Mouse (Mus musculus): Measurements from ENCODE around the gene Atg101. TPM values are rescaled to one million over a fixed set of nuclear protein-coding genes. Genes with fewer than 3 reads are reported as not detected.
"Not testable (repeated sequence)": the region's sequence is repeated elsewhere in the genome, so short reads cannot be mapped to it uniquely, and the experiment has no call there.

Gene Atg101
- polyA plus RNA-seq, 1 experiment from 2014 or later, result 74.0 TPM

- 83% methylated on average over 5 of the region's 5 CpGs for WGBS
- Histone ChIP-seq H3K27me3 (replicated peaks) (no peaks in the 10 kb centered on the region), H3K4me3 (no peak overlapping the region), H3K9ac (no peak overlapping the region), H3K27ac (no peak overlapping the region), H3K36me3 (no peaks in the 10 kb centered on the region), H3K4me1 (no peaks in the 10 kb centered on the region), H3K4me2 (replicated peaks) (no peak overlapping the region), H3K9me3 (no peaks in the 10 kb centered on the region)
- no peak for ATAC-seq (ENCODE audit: low FRiP score, low read depth)
Measured at GRCm38 (mm10) chr15:101322106-101322505, 38.0 kb downstream of the Atg101 start.

GRCm38 (mm10) chr15:101322640-101323039, 38.6 kb downstream of the Atg101 start:
- H3K9ac ChIP-seq, result no peak overlapping the region
- H3K27ac ChIP-seq, result no peak overlapping the region
- 88% methylated on average over 7 of the region's 7 CpGs for WGBS
- H3K4me2 ChIP-seq (replicated peaks), result no peak overlapping the region
- H3K36me3 ChIP-seq, result no peaks in the 10 kb centered on the region
- no peaks in the 10 kb centered on the region for H3K27me3 ChIP-seq (replicated peaks)
- no peaks in the 10 kb centered on the region for H3K9me3 ChIP-seq
- peaks cover 3% of the 10 kb centered on the region; the same call in 1 of the 2 replicates for H3K4me1 ChIP-seq
- H3K4me3 ChIP-seq, result no peak overlapping the region
- no peak for ATAC-seq (ENCODE audit: low FRiP score, low read depth)

GRCm38 (mm10) chr15:101323511-101323910, 39.4 kb downstream of the Atg101 start:
- 94% methylated on average over 5 of the region's 5 CpGs for WGBS
- no peak overlapping the region for H3K4me2 ChIP-seq (replicated peaks)
- no peak overlapping the region for H3K27ac ChIP-seq
- no peaks in the 10 kb centered on the region for H3K27me3 ChIP-seq (replicated peaks)
- no peaks in the 10 kb centered on the region for H3K36me3 ChIP-seq
- no peaks in the 10 kb centered on the region for H3K9me3 ChIP-seq
- H3K4me1 ChIP-seq, result peaks cover 3% of the 10 kb centered on the region; the same call in 1 of the 2 replicates
- no peak overlapping the region for H3K9ac ChIP-seq
- no peak for ATAC-seq (ENCODE audit: low FRiP score, low read depth)
- H3K4me3 ChIP-seq, result no peak overlapping the region

- not testable (repeated sequence) for H3K36me3 ChIP-seq; H3K27me3 ChIP-seq (replicated peaks); H3K4me3 ChIP-seq; H3K4me1 ChIP-seq; H3K9me3 ChIP-seq; H3K9ac ChIP-seq; H3K4me2 ChIP-seq (replicated peaks); H3K27ac ChIP-seq; ATAC-seq (ENCODE audit: low FRiP score, low read depth)
Measured at GRCm38 (mm10) chr15:101324409-101324808, 40.3 kb downstream of the Atg101 start.

- H3K4me1 ChIP-seq, result peaks cover 10% of the 10 kb centered on the region
- no peak for ATAC-seq (ENCODE audit: low FRiP score, low read depth)
- WGBS, result 32% methylated on average over 10 of the region's 10 CpGs
Measured at GRCm38 (mm10) chr15:101325991-101326534, 42.0 kb downstream of the Atg101 start.

GRCm38 (mm10) chr15:101327282-101327681, 43.2 kb downstream of the Atg101 start:
- WGBS, result 9% methylated on average over 6 of the region's 6 CpGs

More at GRCm38 (mm10) chr15:101325991-101326534, 42.0 kb downstream of the Atg101 start:
- no peak overlapping the region for H3K27ac ChIP-seq
- no peak overlapping the region for H3K4me2 ChIP-seq (replicated peaks)
- H3K27me3 ChIP-seq (replicated peaks), result no peaks in the 10 kb centered on the region
- H3K36me3 ChIP-seq, result no peaks in the 10 kb centered on the region
- H3K9me3 ChIP-seq, result no peaks in the 10 kb centered on the region
- H3K9ac ChIP-seq, result no peak overlapping the region
- no peak overlapping the region for H3K4me3 ChIP-seq

GRCm38 (mm10) chr15:101328876-101329563, 44.9 kb downstream of the Atg101 start:
- Histone ChIP-seq H3K27me3 (replicated peaks) (no peaks in the 10 kb centered on the region), H3K4me2 (replicated peaks) (no peak overlapping the region), H3K36me3 (no peaks in the 10 kb centered on the region), H3K9me3 (no peaks in the 10 kb centered on the region), H3K4me3 (no peak overlapping the region), H3K9ac (no peak overlapping the region), H3K27ac (no peak overlapping the region), H3K4me1 (peaks cover 10% of the 10 kb centered on the region)
- WGBS, result 54% methylated on average over 3 of the region's 3 CpGs
- ATAC-seq (ENCODE audit: low FRiP score, low read depth), result no peak

More at GRCm38 (mm10) chr15:101327282-101327681, 43.2 kb downstream of the Atg101 start:
- Histone ChIP-seq H3K9me3 (no peaks in the 10 kb centered on the region), H3K27me3 (replicated peaks) (no peaks in the 10 kb centered on the region), H3K9ac (no peak overlapping the region), H3K4me1 (peaks cover 10% of the 10 kb centered on the region), H3K27ac (no peak overlapping the region), H3K4me2 (replicated peaks) (no peak overlapping the region), H3K36me3 (no peaks in the 10 kb centered on the region), H3K4me3 (no peak overlapping the region)
- no peak for ATAC-seq (ENCODE audit: low FRiP score, low read depth)

- 52% methylated on average over 3 of the region's 3 CpGs for WGBS
- Histone ChIP-seq H3K4me1 (peaks cover 10% of the 10 kb centered on the region), H3K9me3 (no peaks in the 10 kb centered on the region), H3K27ac (no peak overlapping the region), H3K4me3 (no peak overlapping the region), H3K27me3 (replicated peaks) (no peaks in the 10 kb centered on the region), H3K4me2 (replicated peaks) (no peak overlapping the region), H3K36me3 (no peaks in the 10 kb centered on the region), H3K9ac (no peak overlapping the region)
- no peak for ATAC-seq (ENCODE audit: low FRiP score, low read depth)
Measured at GRCm38 (mm10) chr15:101329564-101329892, 45.5 kb downstream of the Atg101 start.

- H3K9me3 ChIP-seq, result no peaks in the 10 kb centered on the region
- no peak for ATAC-seq (ENCODE audit: low FRiP score, low read depth)
- H3K36me3 ChIP-seq, result no peaks in the 10 kb centered on the region
- H3K4me1 ChIP-seq, result peaks cover 10% of the 10 kb centered on the region
- H3K9ac ChIP-seq, result no peak overlapping the region
- no peak overlapping the region for H3K4me3 ChIP-seq
- H3K27ac ChIP-seq, result no peak overlapping the region
- H3K4me2 ChIP-seq (replicated peaks), result no peak overlapping the region
- 80% methylated on average over 4 of the region's 4 CpGs for WGBS
- no peaks in the 10 kb centered on the region for H3K27me3 ChIP-seq (replicated peaks)
Measured at GRCm38 (mm10) chr15:101331090-101331489, 47.0 kb downstream of the Atg101 start.

GRCm38 (mm10) chr15:101332370-101332769, 48.3 kb downstream of the Atg101 start:
- no peak overlapping the region for H3K27ac ChIP-seq
- no peak for ATAC-seq (ENCODE audit: low FRiP score, low read depth)
- WGBS, result 70% methylated on average over 4 of the region's 4 CpGs

GRCm38 (mm10) chr15:101333165-101333564, 49.1 kb downstream of the Atg101 start:
- Histone ChIP-seq H3K9me3 (no peaks in the 10 kb centered on the region), H3K27me3 (replicated peaks) (peaks cover 3% of the 10 kb centered on the region; the same call in 1 of the 2 replicates), H3K36me3 (no peaks in the 10 kb centered on the region), H3K4me3 (no peak overlapping the region), H3K9ac (no peak overlapping the region), H3K27ac (no peak overlapping the region), H3K4me2 (replicated peaks) (no peak overlapping the region), H3K4me1 (peaks cover 7% of the 10 kb centered on the region; the same call in 1 of the 2 replicates)
- no peak for ATAC-seq (ENCODE audit: low FRiP score, low read depth)
- whole genome bisulfite sequencing, result 19% methylated on average over 1 of the region's 1 CpGs

More at GRCm38 (mm10) chr15:101332370-101332769, 48.3 kb downstream of the Atg101 start:
- no peak overlapping the region for H3K9ac ChIP-seq
- H3K4me1 ChIP-seq, result peaks cover 9% of the 10 kb centered on the region
- no peak overlapping the region for H3K4me2 ChIP-seq (replicated peaks)
- peaks cover 3% of the 10 kb centered on the region; the same call in 1 of the 2 replicates for H3K27me3 ChIP-seq (replicated peaks)
- H3K36me3 ChIP-seq, result no peaks in the 10 kb centered on the region
- no peak overlapping the region for H3K4me3 ChIP-seq
- H3K9me3 ChIP-seq, result no peaks in the 10 kb centered on the region

GRCm38 (mm10) chr15:101333648-101334047, 49.6 kb downstream of the Atg101 start:
- H3K36me3 ChIP-seq, result no peaks in the 10 kb centered on the region

More at GRCm38 (mm10) chr15:101333648-101334047, 49.6 kb downstream of the Atg101 start:
- H3K4me3 ChIP-seq, result no peak overlapping the region
- peaks cover 3% of the 10 kb centered on the region; the same call in 1 of the 2 replicates for H3K27me3 ChIP-seq (replicated peaks)
- peaks cover 7% of the 10 kb centered on the region; the same call in 1 of the 2 replicates for H3K4me1 ChIP-seq
- no peak overlapping the region for H3K27ac ChIP-seq
- ATAC-seq (ENCODE audit: low FRiP score, low read depth), result no peak
- 64% methylated on average over 4 of the region's 4 CpGs for WGBS
- no peaks in the 10 kb centered on the region for H3K9me3 ChIP-seq
- no peak overlapping the region for H3K4me2 ChIP-seq (replicated peaks)
- H3K9ac ChIP-seq, result no peak overlapping the region

All from neural tube, embryonic 12.5 days (tissue).